Mouse (Mus musculus): ENCODE results near the gene Abcd2. TPM values are rescaled to one million over a fixed set of nuclear protein-coding genes. Genes with fewer than 3 reads are reported as not detected.

The Abcd2 gene
- total RNA-seq, 1 experiment: 0.04 TPM

- no peak overlapping the region for H3K9ac ChIP-seq (ENCODE audit: insufficient read depth, low read depth, low read length, poor library complexity, severe bottlenecking)
- no peak overlapping the region for H3K27ac ChIP-seq (ENCODE audit: insufficient read depth, low read depth, low read length, poor library complexity, severe bottlenecking)
- H3K9me3 ChIP-seq (ENCODE audit: control insufficient read depth, insufficient read depth, low read depth, low read length): no peaks in the 10 kb centered on the region
- no peaks in the 10 kb centered on the region for H3K36me3 ChIP-seq (ENCODE audit: control insufficient read depth, insufficient read depth, low read length, poor library complexity, severe bottlenecking)
- peak overlapping the region in 1 of 2 experiments; percentile 56; a peak in 1 of 4 replicates for H3K4me3 ChIP-seq (ENCODE audit: insufficient read depth in 1 of 2, low read depth in 1 of 2, low read length in 2 of 2, poor library complexity in 1 of 2, severe bottlenecking in 1 of 2)
- no peaks in the 10 kb centered on the region for H3K4me1 ChIP-seq (ENCODE audit: control insufficient read depth in 2 of 2, insufficient read depth in 2 of 2, low read length in 2 of 2, poor library complexity in 1 of 2)
- DNase-seq (ENCODE audit: low read depth, low spot score): no peak
- TF ChIP-seq CHD2 (IDR thresholded peaks at IDR 0.05; ENCODE audit: low read depth, low read length) (no peak), MAFK (IDR thresholded peaks at IDR 0.05; ENCODE audit: insufficient read depth, low read depth, low read length) (no peak), ZC3H11A (IDR thresholded peaks at IDR 0.05; ENCODE audit: borderline replicate concordance, low read depth, low read length) (no peak), ZNF384 (IDR thresholded peaks at IDR 0.05; ENCODE audit: low read depth, low read length) (no peak)
- in situ Hi-C loops (cut with MboI; ENCODE audit: low sequenced_read_pairs in 2 of 2, unreplicated experiment in 2 of 2): no loop called here
Measured at GRCm38 (mm10) chr15:91192223-91192598, 612 bp upstream of the Abcd2 start.

GRCm38 (mm10) chr15:91190519-91191207 lies 936 bp downstream of the Abcd2 start:
- in situ Hi-C loops (cut with MboI; ENCODE audit: low sequenced_read_pairs in 2 of 2, unreplicated experiment in 2 of 2): no loop called here
- H3K9me3 ChIP-seq (ENCODE audit: control insufficient read depth, insufficient read depth, low read depth, low read length): no peaks in the 10 kb centered on the region
- no peaks in the 10 kb centered on the region for H3K4me1 ChIP-seq (ENCODE audit: control insufficient read depth in 2 of 2, insufficient read depth in 2 of 2, low read length in 2 of 2, poor library complexity in 1 of 2)
- no peak overlapping the region for H3K27ac ChIP-seq (ENCODE audit: insufficient read depth, low read depth, low read length, poor library complexity, severe bottlenecking)
- H3K4me3 ChIP-seq (ENCODE audit: insufficient read depth in 1 of 2, low read depth in 1 of 2, low read length in 2 of 2, poor library complexity in 1 of 2, severe bottlenecking in 1 of 2): no peak overlapping the region
- DNase-seq (ENCODE audit: low read depth, low spot score): no peak
- no peak overlapping the region for H3K9ac ChIP-seq (ENCODE audit: insufficient read depth, low read depth, low read length, poor library complexity, severe bottlenecking)
- TF ChIP-seq MAFK (IDR thresholded peaks at IDR 0.05; ENCODE audit: insufficient read depth, low read depth, low read length) (no peak), ZC3H11A (IDR thresholded peaks at IDR 0.05; ENCODE audit: borderline replicate concordance, low read depth, low read length) (no peak), CHD2 (IDR thresholded peaks at IDR 0.05; ENCODE audit: low read depth, low read length) (no peak), HCFC1 (IDR thresholded peaks at IDR 0.05; ENCODE audit: borderline replicate concordance, insufficient read depth, low read length) (no peak), ZNF384 (IDR thresholded peaks at IDR 0.05; ENCODE audit: low read depth, low read length) (no peak)
- no peaks in the 10 kb centered on the region for H3K36me3 ChIP-seq (ENCODE audit: control insufficient read depth, insufficient read depth, low read length, poor library complexity, severe bottlenecking)

GRCm38 (mm10) chr15:91190026-91190425 lies 1.6 kb downstream of the Abcd2 start:
- in situ Hi-C loops (cut with MboI; ENCODE audit: low sequenced_read_pairs in 2 of 2, unreplicated experiment in 2 of 2): no loop called here
- TF ChIP-seq HCFC1 (IDR thresholded peaks at IDR 0.05; ENCODE audit: borderline replicate concordance, insufficient read depth, low read length) (no peak), MAFK (IDR thresholded peaks at IDR 0.05; ENCODE audit: insufficient read depth, low read depth, low read length) (no peak), ZNF384 (IDR thresholded peaks at IDR 0.05; ENCODE audit: low read depth, low read length) (no peak), ZC3H11A (IDR thresholded peaks at IDR 0.05; ENCODE audit: borderline replicate concordance, low read depth, low read length) (no peak), CHD2 (IDR thresholded peaks at IDR 0.05; ENCODE audit: low read depth, low read length) (no peak)
- no peak for DNase-seq (ENCODE audit: low read depth, low spot score)
- Histone ChIP-seq H3K4me1 (ENCODE audit: control insufficient read depth in 2 of 2, insufficient read depth in 2 of 2, low read length in 2 of 2, poor library complexity in 1 of 2) (no peaks in the 10 kb centered on the region), H3K27ac (ENCODE audit: insufficient read depth, low read depth, low read length, poor library complexity, severe bottlenecking) (no peak overlapping the region), H3K36me3 (ENCODE audit: control insufficient read depth, insufficient read depth, low read length, poor library complexity, severe bottlenecking) (no peaks in the 10 kb centered on the region), H3K9ac (ENCODE audit: insufficient read depth, low read depth, low read length, poor library complexity, severe bottlenecking) (no peak overlapping the region), H3K4me3 (ENCODE audit: insufficient read depth in 1 of 2, low read depth in 1 of 2, low read length in 2 of 2, poor library complexity in 1 of 2, severe bottlenecking in 1 of 2) (no peak overlapping the region), H3K9me3 (ENCODE audit: control insufficient read depth, insufficient read depth, low read depth, low read length) (no peaks in the 10 kb centered on the region)

- H3K36me3 ChIP-seq (ENCODE audit: control insufficient read depth, insufficient read depth, low read length, poor library complexity, severe bottlenecking): no peaks in the 10 kb centered on the region
- TF ChIP-seq CHD2 (IDR thresholded peaks at IDR 0.05; ENCODE audit: low read depth, low read length) (no peak), ZNF384 (IDR thresholded peaks at IDR 0.05; ENCODE audit: low read depth, low read length) (no peak), ZC3H11A (IDR thresholded peaks at IDR 0.05; ENCODE audit: borderline replicate concordance, low read depth, low read length) (no peak), HCFC1 (IDR thresholded peaks at IDR 0.05; ENCODE audit: borderline replicate concordance, insufficient read depth, low read length) (no peak), MAFK (IDR thresholded peaks at IDR 0.05; ENCODE audit: insufficient read depth, low read depth, low read length) (no peak)
- H3K4me1 ChIP-seq (ENCODE audit: control insufficient read depth in 2 of 2, insufficient read depth in 2 of 2, low read length in 2 of 2, poor library complexity in 1 of 2): no peaks in the 10 kb centered on the region
- H3K9ac ChIP-seq (ENCODE audit: insufficient read depth, low read depth, low read length, poor library complexity, severe bottlenecking): no peak overlapping the region
- in situ Hi-C loops (cut with MboI; ENCODE audit: low sequenced_read_pairs in 2 of 2, unreplicated experiment in 2 of 2): no loop called here
- DNase-seq (ENCODE audit: low read depth, low spot score): no peak
- H3K9me3 ChIP-seq (ENCODE audit: control insufficient read depth, insufficient read depth, low read depth, low read length): no peaks in the 10 kb centered on the region
- no peak overlapping the region for H3K4me3 ChIP-seq (ENCODE audit: insufficient read depth in 1 of 2, low read depth in 1 of 2, low read length in 2 of 2, poor library complexity in 1 of 2, severe bottlenecking in 1 of 2)
- H3K27ac ChIP-seq (ENCODE audit: insufficient read depth, low read depth, low read length, poor library complexity, severe bottlenecking): no peak overlapping the region
Measured at GRCm38 (mm10) chr15:91186358-91186757, 5.2 kb downstream of the Abcd2 start.
